9 mouse cellular contexts compared by ENCODE assay signal in the genomic region with DNA sequence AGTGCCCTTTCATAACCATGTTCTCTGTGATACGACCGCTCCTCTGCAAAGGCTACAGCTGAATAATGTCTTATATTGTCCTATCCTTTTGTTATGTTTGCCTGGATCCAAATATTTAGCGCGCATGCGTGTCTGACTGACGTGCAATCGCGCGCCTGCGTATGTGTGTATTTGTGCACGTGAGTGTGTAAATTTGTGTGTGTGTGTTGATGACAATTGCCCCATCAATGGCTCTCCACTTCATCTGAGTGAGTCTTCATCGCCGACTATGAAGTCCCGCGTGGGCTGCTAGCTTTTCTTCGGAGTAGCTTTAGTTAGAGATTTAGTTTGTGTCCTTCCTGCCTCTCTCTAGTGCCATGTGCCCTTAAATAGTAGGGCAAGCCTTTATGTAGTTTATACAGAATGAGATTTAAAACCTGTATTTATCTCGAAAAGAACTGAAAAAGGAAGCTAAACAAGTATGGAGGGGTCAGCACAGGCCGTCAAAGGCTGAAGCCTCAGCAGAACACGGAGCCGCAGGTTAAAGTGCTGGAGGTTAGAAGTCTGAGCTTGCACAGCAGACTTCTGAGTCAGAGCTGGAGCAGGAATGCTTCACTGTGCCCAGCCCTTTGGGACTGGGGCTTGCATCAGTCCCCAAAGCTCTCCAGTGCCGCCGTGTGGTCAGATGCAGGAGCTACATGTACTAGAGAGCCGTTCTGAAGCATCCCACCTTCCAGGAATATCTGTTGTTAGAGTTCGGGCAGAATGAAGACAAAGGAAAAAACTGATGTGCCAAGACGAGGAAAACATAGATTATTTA. TPM values are rescaled to one million over a fixed set of nuclear protein-coding genes. Genes with fewer than 3 reads are reported as not detected.
DNase-seq lines count a peak whose midpoint lies in the region; ATAC-seq and TF ChIP-seq lines count a peak whose summit lies in the region.
"Had no signal": no experiment of that assay in that cellular context is flagged by ENCODE, and none has a peak within 500 bp of the region (broad histone marks: within the 10 kb centered on the region; RNA-seq: fewer than 3 reads in every experiment).

No protein-coding gene starts in this region.

- H3K27ac ChIP-seq in forebrain, embryonic 14.5 days (ENCODE audit: low read depth, low read length), result no peak overlapping the region
- no peak overlapping the region for H3K27ac ChIP-seq in thymus, adult 2 months (ENCODE audit: control insufficient read depth, insufficient read depth, low read length)
- H3K27ac ChIP-seq: liver, embryonic 15.5 days had no signal

- peak; percentile 99 for TF ChIP-seq CTCF in E14TG2a.4 (conservative IDR thresholded peaks at IDR 0.05; ENCODE audit: low read length)
- peak; percentile 87 for TF ChIP-seq CTCF in thymus, adult 2 months (IDR thresholded peaks at IDR 0.05; ENCODE audit: borderline replicate concordance, control insufficient read depth, extremely low read depth, insufficient read depth, low read length, poor library complexity)

- peaks cover 25% of the 10 kb centered on the region for H3K4me1 ChIP-seq in E14TG2a.4 (replicated peaks; ENCODE audit: low read depth, low read length)
- no peaks in the 10 kb centered on the region for H3K4me1 ChIP-seq in forebrain, embryonic 14.5 days (ENCODE audit: control insufficient read depth, insufficient read depth, low read length)
- no peaks in the 10 kb centered on the region for H3K4me1 ChIP-seq in thymus, adult 2 months (replicated peaks; ENCODE audit: control insufficient read depth, insufficient read depth, low read length)
- H3K4me1 ChIP-seq: liver, embryonic 15.5 days had no signal

- H3K9me3 ChIP-seq in E14TG2a.4 (ENCODE audit: low read length), result no peaks in the 10 kb centered on the region
- H3K9me3 ChIP-seq in forebrain, embryonic 14.5 days (replicated peaks; ENCODE audit: control insufficient read depth, low read length), result no peaks in the 10 kb centered on the region
- H3K9me3 ChIP-seq: liver, embryonic 15.5 days had no signal

- ATAC-seq in cerebellum, adult (ENCODE audit: insufficient number of reproducible peaks, low FRiP score, low TSS enrichment), result peak; percentile 97
- ATAC-seq in forebrain, embryonic 14.5 days, result peak; percentile 84

- WGBS in forebrain, embryonic 14.5 days, result 54% methylated on average over 25 of the region's 25 CpGs
- 60% methylated on average over 25 of the region's 25 CpGs for WGBS in thymus, adult 2 months

- no peaks in the 10 kb centered on the region for H3K36me3 ChIP-seq in E14TG2a.4 (ENCODE audit: insufficient read depth, low read length)
- H3K36me3 ChIP-seq in forebrain, embryonic 14.5 days (ENCODE audit: control insufficient read depth, insufficient read depth, low read length), result no peaks in the 10 kb centered on the region
- H3K36me3 ChIP-seq in thymus, adult 2 months (ENCODE audit: control insufficient read depth, insufficient read depth, low read length), result no peaks in the 10 kb centered on the region
- H3K36me3 ChIP-seq: liver, embryonic 15.5 days had no signal

- H3K4me3 ChIP-seq in E14TG2a.4 (replicated peaks; ENCODE audit: low read length), result peak overlapping the region; percentile 43; the same call in 1 of the 2 replicates
- no peak overlapping the region for H3K4me3 ChIP-seq in forebrain, embryonic 14.5 days (ENCODE audit: low read depth, low read length)
- H3K4me3 ChIP-seq in thymus, adult 2 months (ENCODE audit: control insufficient read depth, insufficient read depth, low read length), result no peak overlapping the region
- H3K4me3 ChIP-seq: liver, embryonic 15.5 days had no signal

- no peak overlapping the region for H3K9ac ChIP-seq in forebrain, embryonic 14.5 days (ENCODE audit: low read length)
- H3K9ac ChIP-seq: liver, embryonic 15.5 days had no signal

- DNase-seq in forebrain, embryonic 14.5 days (ENCODE audit: low spot score), result peak; percentile 88
- DNase-seq in heart, postnatal 14 days, result peak; percentile 84 to 88
- peak; percentile 78 for DNase-seq in layer of hippocampus, adult 11-12 months (ENCODE audit: low spot score)
- DNase-seq in lung, adult 18-20 months, result peak; percentile 81 to 82
- DNase-seq in ovary, adult 18-20 months (ENCODE audit: low spot score), result peak; percentile 60
- peak; percentile 71 for DNase-seq in thymus, adult 2 months

- H3K27me3 ChIP-seq in E14TG2a.4 (ENCODE audit: insufficient read depth, low read length), result no peaks in the 10 kb centered on the region
- no peaks in the 10 kb centered on the region for H3K27me3 ChIP-seq in forebrain, embryonic 14.5 days (replicated peaks; ENCODE audit: control insufficient read depth, insufficient read depth, low read length)
- no peaks in the 10 kb centered on the region for H3K27me3 ChIP-seq in thymus, adult 2 months (ENCODE audit: control insufficient read depth, insufficient read depth, low read length)
- H3K27me3 ChIP-seq: liver, embryonic 15.5 days had no signal

- H3K4me2 ChIP-seq in forebrain, embryonic 14.5 days (ENCODE audit: low read length), result no peak overlapping the region
- H3K4me2 ChIP-seq: liver, embryonic 15.5 days had no signal

- intact Hi-C loops in heart, postnatal 14 days (cut with DNase I), result loop anchor here (1.0 to 5.0 kb wide), 6 partner anchors 36 to 339 kb away; no protein-coding TSS in a partner anchor

- TF ChIP-seq POLR2A in thymus, adult 2 months (IDR thresholded peaks at IDR 0.05; ENCODE audit: control insufficient read depth, extremely low read depth, insufficient read depth, low read length, poor library complexity), result no peak

RNA-seq across cellular contexts. Expression of gene Shcbp1l, which starts 38.5 kb away (rescaled TPM):
- polyA plus RNA-seq in forebrain, embryonic 14.5 days (2014; fragmentation: Nextera tagmentation; extraction: Ambion mirVana), result 0.15 and 0.23 TPM in 2 replicates
- not detected for total RNA-seq in heart, postnatal 14 days (2021)
- 0.94 and 1.1 TPM in 2 replicates for polyA plus RNA-seq in thymus, adult 2 months (2012; rRNA removed)

RNA-seq across cellular contexts. Expression of gene Lamc1, which starts 53.9 kb away (rescaled TPM):
- 17.2 and 17.7 TPM in 2 replicates for polyA plus RNA-seq in forebrain, embryonic 14.5 days (2014; fragmentation: Nextera tagmentation; extraction: Ambion mirVana)
- 100 to 1,000 TPM; 303 to 323 TPM for total RNA-seq in heart, postnatal 14 days (2021)
- polyA plus RNA-seq in thymus, adult 2 months (2012; rRNA removed), result 30.3 and 30.5 TPM in 2 replicates
